Mouse (Mus musculus) cortical plate, adult 2 months (tissue): ENCODE measurements around the gene Sstr3.

Experiments
- CTCF ChIP-seq: fragments of 200-500 bp; IDR thresholded peaks from 2 replicates; pipeline ENCODE4 v1.5.1; 2011; ENCODE audit warnings: mild to moderate bottlenecking, control low read depth, low read length; ENCODE audit not compliant: insufficient read depth; ENCODE audit errors: extremely low read depth
- POLR2A ChIP-seq: fragments of 200-500 bp; IDR thresholded peaks from 2 replicates; pipeline ENCODE4 v1.6.1; 2011; ENCODE audit warnings: mild to moderate bottlenecking, low read length, control low read depth; ENCODE audit not compliant: insufficient read depth; ENCODE audit errors: extremely low read depth

GRCm38 (mm10) chr15:78592452-78592968 is 48.0 kb upstream of the Sstr3 start:
- TF ChIP-seq CTCF (no peak), POLR2A (no peak)
